Mouse (Mus musculus) layer of hippocampus, adult 2 months (tissue): ENCODE measurements at regions not wholly inside any gene's neighbourhood (a gene's known extent, or its start where the extent isn't known, plus 50 kb on each side); places are given as distances from the start of the nearest gene placed in this dataset.

Experiments
- DNase-seq, 2 experiments: peaks; one replicate each; pipeline ENCODE4 v3.0.0; 2022; ENCODE audit warnings: low spot score in 2 of 2
- H3K27ac ChIP-seq: fragments of 200-600 bp; 2 replicates; pipeline ENCODE4 v1.8.1; 2022
- H3K4me3 ChIP-seq: fragments of 200-600 bp; 2 replicates; pipeline ENCODE4 v1.8.1; 2022; ENCODE audit warnings: mild to moderate bottlenecking
- CTCF ChIP-seq: fragments of 200-600 bp; conservative IDR thresholded peaks from 2 replicates; pipeline ENCODE4 v1.8.1; 2022; ENCODE audit warnings: antibody characterized with exemption, mild to moderate bottlenecking, moderate library complexity

DNA sequence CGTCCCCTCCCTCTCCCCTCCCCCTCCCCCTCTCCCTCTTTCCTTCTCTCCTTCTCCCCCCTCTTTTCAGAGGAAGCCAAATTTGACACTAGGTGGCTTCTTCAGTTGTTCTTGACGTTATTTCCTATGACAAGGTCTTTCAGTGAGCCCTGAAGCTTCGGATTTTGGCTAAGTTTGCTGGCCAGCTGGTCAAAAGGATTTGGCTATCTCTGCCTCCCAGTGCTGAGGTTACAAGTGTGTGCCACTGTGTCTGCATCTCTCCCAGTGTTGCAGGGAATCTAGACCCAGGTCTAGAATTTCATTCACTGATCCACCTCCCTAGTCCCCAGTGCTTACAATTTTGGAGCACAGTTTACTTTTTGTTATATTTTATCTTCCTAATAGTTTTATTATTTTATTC, 329.7 kb upstream of the Gm21798 start:
- no peak overlapping the region for H3K4me3 ChIP-seq
- H3K27ac ChIP-seq = no peak overlapping the region
- no peak for TF ChIP-seq CTCF
- no peak for DNase-seq

DNA sequence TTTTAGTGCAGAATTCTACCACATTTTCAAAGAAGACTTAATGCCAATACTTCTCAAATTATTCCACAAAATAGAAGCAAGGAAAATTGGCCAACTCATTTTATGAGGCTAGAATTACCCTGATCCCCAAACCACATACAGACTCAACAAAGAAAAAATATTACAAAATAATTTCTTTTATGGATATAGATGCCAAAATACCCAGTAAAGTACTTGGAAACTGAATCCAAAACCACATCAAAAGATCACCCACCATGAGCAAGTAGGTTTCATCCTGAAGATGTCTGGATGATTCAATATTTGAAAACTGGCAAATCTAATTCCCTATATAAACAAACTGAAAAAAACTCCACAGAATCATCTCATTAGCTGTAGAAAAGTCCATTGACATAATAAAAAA, 316.7 kb upstream of the Gm21798 start:
- no peak for DNase-seq
- no peak overlapping the region for H3K4me3 ChIP-seq
- no peak overlapping the region for H3K27ac ChIP-seq
- no peak for TF ChIP-seq CTCF

DNA sequence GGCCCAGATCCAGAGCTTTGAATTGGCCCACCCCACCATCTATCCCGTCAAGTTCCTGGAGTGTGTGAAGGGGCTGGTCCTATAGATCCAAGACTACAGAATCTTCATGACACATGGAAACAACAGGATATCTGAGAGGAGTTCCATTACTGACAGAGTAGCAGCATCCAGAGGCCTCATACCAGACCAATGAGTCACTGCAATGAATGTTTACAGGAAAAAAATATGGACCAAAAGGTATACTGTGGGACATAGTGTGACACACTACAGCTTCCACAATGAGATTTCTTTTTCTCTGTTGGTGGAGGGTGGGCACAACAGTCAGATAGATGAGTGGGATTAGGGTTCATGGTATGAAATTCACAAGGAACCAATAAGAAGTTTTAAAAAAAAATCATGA, 316.0 kb upstream of the Gm21798 start:
- no peak for TF ChIP-seq CTCF
- Histone ChIP-seq H3K27ac (no peak overlapping the region), H3K4me3 (no peak overlapping the region)
- no peak for DNase-seq

DNA sequence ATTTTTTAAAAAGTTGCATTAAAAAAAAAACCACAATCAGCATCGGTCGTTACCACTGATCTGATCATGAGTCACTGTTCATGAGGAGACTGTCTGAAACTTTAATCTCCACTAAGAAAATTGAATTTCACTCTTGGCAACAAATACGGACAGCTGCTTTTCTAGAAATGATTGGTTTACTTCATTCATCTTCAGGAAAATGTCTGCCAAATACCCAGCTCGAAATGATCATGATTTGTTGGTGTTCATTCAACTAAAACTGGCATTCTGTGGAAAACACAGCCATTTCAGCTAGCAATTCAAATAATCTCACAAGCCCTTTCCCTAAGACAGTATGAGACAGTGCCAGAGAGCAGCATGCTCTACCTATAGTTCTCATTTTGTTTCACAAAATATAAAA, 312.7 kb upstream of the Gm21798 start:
- DNase-seq = peak in 1 of 2 experiments; percentile 50
- Histone ChIP-seq H3K4me3 (no peak overlapping the region), H3K27ac (no peak overlapping the region)
- TF ChIP-seq CTCF = no peak

DNA sequence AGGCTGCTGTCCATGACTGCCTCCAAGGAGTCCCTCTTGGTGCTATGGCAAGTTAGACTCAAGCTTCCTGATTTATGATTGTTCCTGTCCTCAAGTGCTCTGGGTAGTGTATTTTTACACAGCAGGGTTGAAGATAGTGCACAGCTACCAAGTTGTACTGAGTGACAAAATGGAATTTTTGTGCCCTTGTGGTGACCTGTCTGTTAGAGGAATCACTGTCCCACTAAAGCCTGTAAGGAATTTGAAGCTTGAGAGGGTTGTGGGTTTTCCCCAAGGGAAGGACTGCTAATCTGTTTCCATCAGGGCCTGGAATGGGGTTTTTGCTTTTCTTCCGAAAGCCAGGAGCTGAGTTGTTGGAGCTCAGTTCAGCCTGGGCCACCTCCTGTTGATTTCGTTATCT, 306.8 kb upstream of the Gm21798 start:
- no peak overlapping the region for H3K27ac ChIP-seq
- TF ChIP-seq CTCF = no peak
- no peak for DNase-seq
- H3K4me3 ChIP-seq = no peak overlapping the region

DNA sequence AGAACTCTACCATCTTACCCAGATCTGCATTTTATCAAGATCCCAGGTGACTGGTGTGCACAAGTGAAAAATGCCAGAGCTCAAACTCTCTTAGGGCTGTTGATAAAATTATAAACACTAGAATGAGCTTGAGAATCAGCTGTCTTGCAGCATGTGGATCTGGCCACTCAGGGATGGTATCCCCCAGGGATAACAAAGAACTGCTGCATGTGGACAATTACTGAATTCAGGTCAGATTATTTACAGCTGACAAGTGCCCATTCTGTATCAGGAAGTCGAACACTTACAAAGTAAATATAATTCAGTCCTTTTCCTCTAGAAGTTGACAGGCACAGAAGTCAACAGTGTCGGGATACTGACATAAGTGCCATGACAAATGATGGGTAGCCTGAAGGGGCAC, 306.3 kb upstream of the Gm21798 start:
- no peak for DNase-seq
- TF ChIP-seq CTCF = no peak
- H3K4me3 ChIP-seq = no peak overlapping the region
- H3K27ac ChIP-seq = no peak overlapping the region

DNA sequence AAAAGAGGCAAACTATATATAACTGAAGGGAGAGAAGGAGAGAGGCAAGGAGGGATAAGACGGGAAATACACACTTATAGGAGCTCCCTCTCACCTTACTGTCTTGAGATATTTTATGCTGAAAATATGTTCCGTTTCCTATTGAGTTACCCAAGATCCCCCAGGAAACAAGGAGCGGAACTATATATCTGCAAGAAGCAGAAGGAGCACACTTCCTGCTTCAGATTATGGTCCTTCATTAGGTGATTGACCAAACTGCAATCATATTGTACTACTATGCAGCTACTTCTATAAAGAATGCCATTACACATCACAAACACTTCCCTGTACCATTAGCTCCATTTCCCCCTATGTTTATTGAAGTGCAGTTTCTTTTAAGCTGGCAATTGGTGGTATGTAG, 304.9 kb upstream of the Gm21798 start:
- no peak for DNase-seq
- Histone ChIP-seq H3K27ac (no peak overlapping the region), H3K4me3 (no peak overlapping the region)
- no peak for TF ChIP-seq CTCF

DNA sequence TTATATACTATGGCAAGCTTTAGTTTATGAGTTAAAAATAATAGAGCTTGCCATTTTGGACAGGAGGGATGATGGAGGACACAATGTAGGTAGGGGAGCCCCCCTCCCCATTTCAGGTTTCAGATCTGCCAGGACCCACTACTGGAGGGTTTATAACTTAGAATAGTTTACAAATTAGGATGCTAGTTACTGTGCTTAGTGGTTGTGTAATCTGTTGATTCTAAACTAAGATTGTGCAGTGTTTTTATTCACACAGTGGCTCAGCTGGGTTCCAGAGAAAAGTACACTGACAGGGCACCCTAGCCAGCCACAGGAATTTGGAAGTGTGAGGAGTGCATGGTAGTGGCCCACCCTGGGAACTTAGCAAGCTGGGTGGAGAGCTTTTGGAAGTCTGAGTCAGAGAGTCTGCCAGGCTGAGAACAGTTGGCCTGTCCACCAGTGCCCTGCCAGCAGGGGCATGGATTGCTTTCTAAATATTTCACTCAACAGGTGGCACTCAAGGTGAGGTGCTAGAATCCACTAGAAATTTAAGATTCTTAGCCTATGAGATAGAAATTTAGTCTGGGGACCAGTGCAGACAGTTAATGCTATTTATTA, 303.9 kb upstream of the Gm21798 start:
- no peak for TF ChIP-seq CTCF
- H3K27ac ChIP-seq = no peak overlapping the region
- H3K4me3 ChIP-seq = no peak overlapping the region
- no peak for DNase-seq

DNA sequence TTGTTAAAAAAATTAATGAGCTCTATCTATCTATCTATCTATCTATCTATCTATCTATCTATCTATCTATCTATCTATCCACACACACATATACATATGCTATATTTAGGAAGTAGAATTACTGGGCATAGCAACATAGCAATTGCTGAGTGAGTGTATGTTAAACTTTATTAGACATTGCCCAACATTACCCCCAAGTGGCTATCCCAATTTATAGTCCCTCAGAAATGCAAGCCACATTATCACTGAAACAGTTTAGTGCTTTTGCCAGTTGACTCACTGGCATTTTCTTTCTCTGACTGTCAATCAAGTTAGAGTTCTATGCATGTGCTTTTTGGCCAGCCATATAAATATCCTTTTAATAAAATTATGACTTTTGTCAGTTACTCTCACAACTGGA, 302.3 kb upstream of the Gm21798 start:
- peak; percentile 36 for TF ChIP-seq CTCF
- DNase-seq = no peak
- Histone ChIP-seq H3K4me3 (no peak overlapping the region), H3K27ac (no peak overlapping the region)

DNA sequence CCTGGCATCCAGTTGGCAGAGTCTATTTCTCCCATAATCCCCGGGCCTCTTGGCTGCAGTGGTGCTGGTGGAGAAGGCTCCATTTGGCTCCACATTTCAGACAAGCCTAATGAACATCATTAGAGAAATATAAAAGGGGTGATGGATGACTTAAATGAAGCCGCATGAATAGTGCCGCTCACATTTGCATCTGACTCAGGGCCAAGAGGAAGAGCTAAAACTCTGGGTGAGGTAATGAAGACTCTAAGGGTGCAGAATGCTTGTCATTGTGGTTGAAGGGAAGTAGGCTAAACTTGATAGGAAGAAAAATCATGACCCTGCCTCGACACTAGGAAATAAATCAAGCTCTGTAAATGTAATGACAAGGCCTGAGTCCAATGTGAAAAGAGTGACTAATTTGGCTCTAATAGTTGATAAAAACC, 298.3 kb upstream of the Gm21798 start:
- Histone ChIP-seq H3K4me3 (no peak overlapping the region), H3K27ac (no peak overlapping the region)
- DNase-seq = peak; percentile 35 to 44
- TF ChIP-seq CTCF = no peak

DNA sequence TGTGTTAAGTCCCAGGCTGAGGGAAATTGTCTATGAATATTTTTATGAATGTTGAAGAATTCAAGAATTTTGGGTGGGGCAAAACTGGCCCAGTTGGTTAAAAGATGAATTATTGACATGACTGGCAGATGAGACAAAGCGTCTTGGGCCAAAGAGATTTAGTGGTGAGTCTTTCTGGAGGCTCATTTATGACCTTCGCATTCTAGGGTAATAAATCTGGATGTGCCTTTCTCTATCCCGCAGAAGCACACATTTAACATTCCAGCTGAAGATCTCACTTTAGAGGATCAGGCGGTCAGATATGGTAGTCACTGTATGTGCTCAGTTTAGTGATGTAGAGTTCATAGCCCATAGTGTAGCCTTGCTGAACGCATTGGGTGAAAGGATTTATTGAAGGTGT, 296.9 kb upstream of the Gm21798 start:
- DNase-seq = no peak
- no peak overlapping the region for H3K27ac ChIP-seq
- no peak overlapping the region for H3K4me3 ChIP-seq
- no peak for TF ChIP-seq CTCF

DNA sequence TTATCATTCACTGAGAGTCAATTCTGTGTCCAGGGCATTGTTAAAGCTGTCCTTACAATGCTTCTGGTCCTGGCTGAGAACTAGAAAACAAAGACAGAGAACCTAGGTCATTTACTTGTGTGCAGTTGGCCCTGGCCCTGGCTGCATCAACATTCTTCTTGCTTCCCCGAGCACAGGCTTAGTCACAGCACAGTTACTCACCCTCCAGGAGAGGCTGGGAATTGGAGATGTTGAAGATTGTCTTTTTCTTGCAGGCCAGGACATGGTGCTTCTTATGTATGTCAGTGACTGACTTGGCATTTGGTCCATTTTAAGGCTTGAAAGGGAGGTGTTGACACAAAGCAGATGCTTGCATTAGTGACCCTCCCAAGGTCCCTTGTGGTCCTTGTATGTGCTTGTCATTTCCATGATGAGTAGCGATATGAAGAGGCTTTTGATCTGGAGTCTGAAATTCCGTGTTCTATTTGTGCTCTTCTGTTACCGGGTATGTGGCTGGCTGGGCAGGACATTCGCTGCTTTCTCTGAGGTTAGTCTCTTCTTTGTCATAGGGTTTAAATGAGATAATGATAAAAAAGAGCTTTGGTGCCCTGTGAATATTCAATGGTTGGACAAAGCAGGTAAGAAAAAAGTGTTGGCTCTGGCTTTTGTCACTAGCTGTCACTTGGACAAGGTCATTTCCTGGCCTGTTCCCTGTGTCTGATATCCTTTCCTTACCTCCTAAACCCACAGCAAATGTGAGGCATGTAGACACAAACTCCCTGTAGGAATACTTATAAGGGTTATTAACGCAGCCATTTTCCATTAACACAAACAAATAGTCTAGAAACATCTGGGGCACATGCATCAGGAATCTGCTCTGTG, 285.0 kb upstream of the Gm21798 start:
- TF ChIP-seq CTCF = no peak
- H3K4me3 ChIP-seq = no peak overlapping the region
- no peak overlapping the region for H3K27ac ChIP-seq
- no peak for DNase-seq

DNA sequence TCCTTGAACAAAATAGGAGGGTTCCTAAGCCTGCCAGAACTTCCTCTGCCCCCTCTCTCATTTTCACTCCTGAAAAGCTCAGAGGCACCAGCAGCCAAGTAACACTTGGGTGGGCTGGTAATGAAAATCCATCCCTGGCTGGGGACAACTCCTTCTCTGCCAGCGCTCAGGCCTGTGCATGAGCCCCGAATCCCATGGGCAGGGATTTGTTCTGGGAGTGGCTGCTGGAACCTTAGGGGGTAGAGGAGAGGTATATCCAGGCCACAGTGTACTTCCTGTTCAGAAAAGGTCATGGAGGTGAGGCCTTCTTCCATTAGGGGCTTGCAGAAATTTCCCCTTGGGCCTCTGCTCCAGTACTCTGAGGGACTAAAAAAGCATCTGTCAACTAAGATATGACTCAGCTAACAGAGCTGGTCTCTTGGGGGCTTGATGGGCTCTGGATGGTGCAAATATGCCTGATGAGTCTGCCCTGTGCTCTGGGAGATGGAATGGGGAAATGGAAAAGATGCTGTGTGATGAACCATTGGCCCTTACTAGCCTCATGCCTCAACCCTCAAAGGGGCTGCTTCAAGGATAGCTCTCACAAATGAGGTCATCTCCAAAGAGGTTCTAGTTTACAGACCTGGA, 284.2 kb upstream of the Gm21798 start:
- H3K27ac ChIP-seq = no peak overlapping the region
- no peak overlapping the region for H3K4me3 ChIP-seq
- no peak for TF ChIP-seq CTCF
- DNase-seq = no peak

DNA sequence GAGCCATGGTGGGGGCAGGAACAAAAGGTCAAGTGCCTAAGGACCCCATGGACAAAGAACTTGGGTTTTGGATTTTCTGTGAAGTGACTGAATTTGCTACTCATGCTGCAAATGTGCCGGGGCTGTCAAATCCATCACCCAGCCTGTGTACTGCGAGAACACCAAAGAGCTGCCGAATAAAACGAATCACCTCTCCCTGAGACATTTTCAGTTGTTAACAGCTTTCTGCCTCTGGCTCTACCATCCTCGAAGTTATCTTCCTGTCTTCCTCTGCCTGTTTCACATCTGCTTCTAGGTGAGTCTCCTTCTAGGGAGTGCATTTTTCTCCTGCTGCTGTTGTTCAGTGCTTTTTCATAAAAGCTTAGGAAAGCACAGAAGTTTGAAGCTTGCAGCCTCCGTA, 283.3 kb upstream of the Gm21798 start:
- H3K4me3 ChIP-seq = no peak overlapping the region
- no peak for DNase-seq
- H3K27ac ChIP-seq = no peak overlapping the region
- TF ChIP-seq CTCF = no peak
